Mouse (Mus musculus) small intestine, adult 2 months (tissue): ENCODE data around the gene Ch25h.

Source experiments
- CTCF ChIP-seq: fragments of 200-500 bp; IDR thresholded peaks from 2 replicates; pipeline ENCODE4 v1.5.1; 2012; ENCODE audit warnings: low read depth, mild to moderate bottlenecking, control low read depth, inconsistent platforms, low read length, moderate library complexity, mixed read lengths; ENCODE audit not compliant: insufficient replicate concordance, insufficient read length; ENCODE audit errors: extremely low read depth
- POLR2A ChIP-seq: fragments of 200-500 bp; IDR thresholded peaks from 2 replicates; pipeline ENCODE4 v1.6.1; 2012; ENCODE audit warnings: low read depth, mild to moderate bottlenecking, control low read depth, inconsistent platforms, low read length, moderate library complexity

- TF ChIP-seq CTCF = no peak
- TF ChIP-seq POLR2A = no peak
These were observed 36.6 kb upstream of the Ch25h start for GRCm38 (mm10) chr19:34511528-34511927.
